Mouse (Mus musculus) cerebellum, adult 9-11 months (tissue): Measurements from ENCODE around the gene Scamp2.

ENCODE experiments used
- DNase-seq: peaks from one replicate; pipeline ENCODE4 v3.0.0; 2022

The Scamp2 gene

GRCm38 (mm10) chr9:57629118-57629874, 68.6 kb downstream of the Scamp2 start:
- DNase-seq: peak; percentile 72

- no peak for DNase-seq
These were observed 72.8 kb downstream of the Scamp2 start for GRCm38 (mm10) chr9:57633481-57634024.

GRCm38 (mm10) chr9:57637272-57637671, 76.5 kb downstream of the Scamp2 start:
- DNase-seq: no peak

GRCm38 (mm10) chr9:57637741-57638322, 77.1 kb downstream of the Scamp2 start:
- DNase-seq: peak; percentile 44
